Mouse (Mus musculus) G1E (cell line): ENCODE data around the gene Acer1. TPM values are rescaled to one million over a fixed set of nuclear protein-coding genes. Genes with fewer than 3 reads are reported as not detected.

Experiments used
- ATAC-seq: 2 replicates; pipeline ENCODE4 v1.8.0; 2016; ENCODE audit warnings: mild to moderate bottlenecking; ENCODE audit not compliant: insufficient number of reproducible peaks, poor library complexity, low FRiP score, severe bottlenecking; ENCODE audit errors: extremely low read depth
- DNase-seq: peaks from one replicate; pipeline ENCODE4 v3.0.0; 2012; ENCODE audit warnings: low spot score
- H3K27me3 ChIP-seq: 2 replicates; pipeline ENCODE4 v1.6.1; 2012; ENCODE audit warnings: mild to moderate bottlenecking, low read length, inconsistent platforms; ENCODE audit not compliant: insufficient read depth
- H3K36me3 ChIP-seq: replicated peaks from 2 replicates; pipeline ENCODE3; 2012; ENCODE audit warnings: mild to moderate bottlenecking, inconsistent platforms
- H3K4me1 ChIP-seq: 2 replicates; pipeline ENCODE4 v1.6.1; 2012; ENCODE audit warnings: low read depth, low read length, inconsistent platforms, mixed read lengths; ENCODE audit not compliant: insufficient read depth
- H3K4me3 ChIP-seq: 2 replicates; pipeline ENCODE4 v1.5.1; 2012; ENCODE audit warnings: low read depth, mild to moderate bottlenecking, inconsistent platforms, low read length, moderate library complexity, mixed read lengths
- H3K9me3 ChIP-seq: replicated peaks from 2 replicates; pipeline ENCODE4 v1.6.1; 2012; ENCODE audit warnings: inconsistent platforms
- CTCF ChIP-seq: IDR thresholded peaks from 2 replicates; pipeline ENCODE4 v1.5.1; 2012; ENCODE audit warnings: low read depth, low read length, inconsistent platforms, mixed read lengths
- GATA1 ChIP-seq: IDR thresholded peaks from 2 replicates; pipeline ENCODE4 v1.6.1; 2012; ENCODE audit warnings: borderline replicate concordance, low read length, inconsistent platforms, mixed read lengths
- GATA2 ChIP-seq: IDR thresholded peaks from 2 replicates; pipeline ENCODE4 v1.6.1; 2012; ENCODE audit warnings: low read depth, low read length, inconsistent platforms, borderline replicate concordance
- POLR2AphosphoS5 ChIP-seq: IDR thresholded peaks from 2 replicates; pipeline ENCODE4 v1.6.1; 2012; ENCODE audit warnings: low read depth, low read length, inconsistent platforms; ENCODE audit not compliant: insufficient replicate concordance
- TAL1 ChIP-seq: conservative IDR thresholded peaks from 2 replicates; pipeline ENCODE4 v1.6.1; 2012; ENCODE audit warnings: low read depth, low read length, inconsistent platforms, mixed read lengths
- polyA plus RNA-seq: library from polyadenylated mRNA; stranded (reverse); fragments of >175 nt; gene quantifications from 2 replicates; pipeline ENCODE4 v1.2.3, GENCODE M21; 2012
- total RNA-seq, 2 experiments: library from RNA; stranded (forward) in 1 of 2; stranded (reverse) in 1 of 2; fragments of 200-1000 nt in 1 of 2; fragments of >200 nt in 1 of 2; fragmentation: Nextera tagmentation in 1 of 2; gene quantifications; 2 replicates each; pipeline ENCODE4 v1.2.3; 2014 to 2017

The Acer1 gene
- total and polyA plus RNA-seq, 3 experiments, result not detected

- H3K27me3 ChIP-seq, result peaks cover 31% of the 10 kb centered on the region
- DNase-seq, result no peak
- H3K4me3 ChIP-seq, result no peak overlapping the region
- H3K36me3 ChIP-seq, result no peaks in the 10 kb centered on the region
- H3K4me1 ChIP-seq, result peaks cover 10% of the 10 kb centered on the region
- no peaks in the 10 kb centered on the region for H3K9me3 ChIP-seq
- TF ChIP-seq POLR2AphosphoS5 (no peak), CTCF (no peak), GATA1 (no peak), TAL1 (no peak), GATA2 (no peak)
- ATAC-seq, result no peak
Observed at GRCm38 (mm10) chr17:56984886-56985285, 3.0 kb upstream of the Acer1 start.

GRCm38 (mm10) chr17:56981049-56981448 is 877 bp downstream of the Acer1 start:
- Histone ChIP-seq H3K27me3 (peaks cover 42% of the 10 kb centered on the region), H3K9me3 (no peaks in the 10 kb centered on the region), H3K36me3 (no peaks in the 10 kb centered on the region), H3K4me3 (no peak overlapping the region), H3K4me1 (no peaks in the 10 kb centered on the region; the same call in none of the 2 replicates)
- TF ChIP-seq GATA2 (no peak), CTCF (no peak), GATA1 (no peak), POLR2AphosphoS5 (no peak), TAL1 (no peak)
- ATAC-seq, result no peak
- no peak for DNase-seq

GRCm38 (mm10) chr17:56979524-56979923 is 2.4 kb downstream of the Acer1 start:
- no peak for DNase-seq
- TF ChIP-seq CTCF (no peak), TAL1 (no peak), GATA1 (no peak), POLR2AphosphoS5 (no peak), GATA2 (no peak)
- Histone ChIP-seq H3K9me3 (no peaks in the 10 kb centered on the region), H3K36me3 (no peaks in the 10 kb centered on the region), H3K27me3 (peaks cover 44% of the 10 kb centered on the region), H3K4me3 (no peak overlapping the region), H3K4me1 (no peaks in the 10 kb centered on the region; the same call in none of the 2 replicates)
- ATAC-seq, result no peak

GRCm38 (mm10) chr17:56976531-56977390 is 5.2 kb downstream of the Acer1 start:
- no peak for TF ChIP-seq GATA2
- TF ChIP-seq TAL1, result no peak
- no peak for TF ChIP-seq GATA1
- no peak for TF ChIP-seq CTCF
- no peak for TF ChIP-seq POLR2AphosphoS5
- Histone ChIP-seq H3K4me1 (no peaks in the 10 kb centered on the region; the same call in 1 of the 2 replicates), H3K4me3 (no peak overlapping the region), H3K9me3 (no peaks in the 10 kb centered on the region), H3K36me3 (no peaks in the 10 kb centered on the region), H3K27me3 (peaks cover 42% of the 10 kb centered on the region)
- no peak for ATAC-seq
- DNase-seq, result no peak

- H3K36me3 ChIP-seq, result no peaks in the 10 kb centered on the region
- TF ChIP-seq TAL1 (no peak), GATA1 (no peak), CTCF (no peak), POLR2AphosphoS5 (no peak), GATA2 (no peak)
- ATAC-seq (no peak), DNase-seq (no peak)
- H3K4me1 ChIP-seq, result no peaks in the 10 kb centered on the region; the same call in 1 of the 2 replicates
- no peak overlapping the region for H3K4me3 ChIP-seq
- H3K27me3 ChIP-seq, result peaks cover 41% of the 10 kb centered on the region
- no peaks in the 10 kb centered on the region for H3K9me3 ChIP-seq
Observed at GRCm38 (mm10) chr17:56975391-56975790, 6.5 kb downstream of the Acer1 start.

GRCm38 (mm10) chr17:56974708-56975240 is 7.2 kb downstream of the Acer1 start:
- TF ChIP-seq CTCF (no peak), GATA1 (no peak)
- ATAC-seq, result no peak
- no peak for DNase-seq
- no peaks in the 10 kb centered on the region for H3K9me3 ChIP-seq
- no peak overlapping the region for H3K4me3 ChIP-seq
- H3K4me1 ChIP-seq, result no peaks in the 10 kb centered on the region; the same call in 1 of the 2 replicates
- H3K36me3 ChIP-seq, result no peaks in the 10 kb centered on the region
- H3K27me3 ChIP-seq, result peaks cover 46% of the 10 kb centered on the region
